Mouse (Mus musculus): ENCODE data around the gene Evi2.
A peak's percentile ranks its signal among the peaks of the same experiment; 100 is the strongest.

Gene Evi2

GRCm38 (mm10) chr11:79530333-79530761 lies at the start of gene Evi2, which contains the start of gene Evi2a:
Gene Evi2, minus strand, starts transcription at chr11:79530589.
Gene Evi2a, minus strand, starts transcription at chr11:79530609.
- DNase-seq (ENCODE audit: low read depth): peak; percentile 88

- DNase-seq (ENCODE audit: low read depth): peak; percentile 91
Observed at GRCm38 (mm10) chr11:79577741-79578140, 47.4 kb upstream of the Evi2 start.

- no peak for DNase-seq (ENCODE audit: low read depth)
Observed at GRCm38 (mm10) chr11:79575383-79576073, 45.1 kb upstream of the Evi2 start.

- DNase-seq (ENCODE audit: low read depth): no peak
Observed at GRCm38 (mm10) chr11:79573836-79574235, 43.4 kb upstream of the Evi2 start.

- DNase-seq (ENCODE audit: low read depth): no peak
Observed at GRCm38 (mm10) chr11:79570319-79570718, 39.9 kb upstream of the Evi2 start.

GRCm38 (mm10) chr11:79568197-79568911 lies 38.0 kb upstream of the Evi2 start:
- no peak for DNase-seq (ENCODE audit: low read depth)

- no peak for DNase-seq (ENCODE audit: low read depth)
Observed at GRCm38 (mm10) chr11:79566947-79567346, 36.6 kb upstream of the Evi2 start.

GRCm38 (mm10) chr11:79563493-79563892 lies 33.1 kb upstream of the Evi2 start:
- no peak for DNase-seq (ENCODE audit: low read depth)

GRCm38 (mm10) chr11:79560536-79560935 lies 30.1 kb upstream of the Evi2 start:
- no peak for DNase-seq (ENCODE audit: low read depth)

GRCm38 (mm10) chr11:79552622-79553021 lies 22.2 kb upstream of the Evi2 start:
- no peak for DNase-seq (ENCODE audit: low read depth)

GRCm38 (mm10) chr11:79536293-79536692 lies 5.9 kb upstream of the Evi2 start:
- DNase-seq (ENCODE audit: low read depth): no peak

GRCm38 (mm10) chr11:79535554-79535953 lies 5.2 kb upstream of the Evi2 start:
- DNase-seq (ENCODE audit: low read depth): no peak

GRCm38 (mm10) chr11:79533950-79534690 lies 3.7 kb upstream of the Evi2 start:
- no peak for DNase-seq (ENCODE audit: low read depth)

- DNase-seq (ENCODE audit: low read depth): no peak
Observed at GRCm38 (mm10) chr11:79533311-79533710, 2.9 kb upstream of the Evi2 start.

- no peak for DNase-seq (ENCODE audit: low read depth)
Observed at GRCm38 (mm10) chr11:79531485-79531884, 1.1 kb upstream of the Evi2 start.

- DNase-seq (ENCODE audit: low read depth): no peak
Observed at GRCm38 (mm10) chr11:79530774-79531173, 385 bp upstream of the Evi2 start.

- DNase-seq (ENCODE audit: low read depth): no peak
Observed at GRCm38 (mm10) chr11:79529736-79530135, 653 bp downstream of the Evi2 start.

GRCm38 (mm10) chr11:79529226-79529625 lies 1.2 kb downstream of the Evi2 start:
- DNase-seq (ENCODE audit: low read depth): peak; percentile 66

GRCm38 (mm10) chr11:79528601-79529000 lies 1.8 kb downstream of the Evi2 start:
- DNase-seq (ENCODE audit: low read depth): peak; percentile 59

- DNase-seq (ENCODE audit: low read depth): peak; percentile 56
Observed at GRCm38 (mm10) chr11:79527739-79528384, 2.5 kb downstream of the Evi2 start.

GRCm38 (mm10) chr11:79527015-79527738 lies 3.2 kb downstream of the Evi2 start:
- DNase-seq (ENCODE audit: low read depth): peak; percentile 57
